Mouse (Mus musculus) gastrocnemius, postnatal 25 days (tissue): ENCODE data around the gene Azin2. TPM values are rescaled to one million over a fixed set of nuclear protein-coding genes. Genes with fewer than 3 reads are reported as not detected.

Experiments used
- DNase-seq: peaks from one replicate; pipeline ENCODE4 v3.0.0; 2022
- total RNA-seq, 2 experiments: library from RNA; stranded (reverse); gene quantifications; 1 replicate in 1 of 2; 2 replicates in 1 of 2; pipeline ENCODE4 v1.2.3; 2021

Azin2 gene
- total RNA-seq, 2 experiments from 2014 or later: 1.8 to 3.1 TPM

- DNase-seq: no peak
Observed at GRCm38 (mm10) chr4:128935595-128935994, 26.6 kb downstream of the Azin2 start.

GRCm38 (mm10) chr4:128932783-128933182 is 29.5 kb downstream of the Azin2 start:
- DNase-seq: no peak

GRCm38 (mm10) chr4:128924841-128925606 is 37.2 kb downstream of the Azin2 start:
- DNase-seq: peak; percentile 62

GRCm38 (mm10) chr4:128923603-128924002 is 38.6 kb downstream of the Azin2 start:
- no peak for DNase-seq

- DNase-seq: no peak
Observed at GRCm38 (mm10) chr4:128919106-128919505, 43.1 kb downstream of the Azin2 start.

- no peak for DNase-seq
Observed at GRCm38 (mm10) chr4:128918187-128918586, 44.1 kb downstream of the Azin2 start.

GRCm38 (mm10) chr4:128917756-128918155 is 44.5 kb downstream of the Azin2 start:
- DNase-seq: no peak

GRCm38 (mm10) chr4:128917119-128917518 is 45.1 kb downstream of the Azin2 start:
- no peak for DNase-seq

- DNase-seq: no peak
Observed at GRCm38 (mm10) chr4:128913794-128914193, 48.4 kb downstream of the Azin2 start.

- no peak for DNase-seq
Observed at GRCm38 (mm10) chr4:128912085-128912484, 50.2 kb downstream of the Azin2 start.

- no peak for DNase-seq
Observed at GRCm38 (mm10) chr4:128910276-128911063, 51.8 kb downstream of the Azin2 start.

GRCm38 (mm10) chr4:128909378-128909831 is 52.8 kb downstream of the Azin2 start:
- no peak for DNase-seq

- no peak for DNase-seq
Observed at GRCm38 (mm10) chr4:128908586-128909377, 53.5 kb downstream of the Azin2 start.

GRCm38 (mm10) chr4:128907238-128907968 is 54.8 kb downstream of the Azin2 start:
- no peak for DNase-seq

GRCm38 (mm10) chr4:128906757-128907156 is 55.5 kb downstream of the Azin2 start:
- no peak for DNase-seq

GRCm38 (mm10) chr4:128905251-128905650 is 57.0 kb downstream of the Azin2 start:
- no peak for DNase-seq

GRCm38 (mm10) chr4:128904035-128904800 is 58.0 kb downstream of the Azin2 start:
- no peak for DNase-seq

- DNase-seq: no peak
Observed at GRCm38 (mm10) chr4:128902390-128902789, 59.9 kb downstream of the Azin2 start.

- DNase-seq: no peak
Observed at GRCm38 (mm10) chr4:128900484-128900883, 61.8 kb downstream of the Azin2 start.

- peak; percentile 41 for DNase-seq
Observed at GRCm38 (mm10) chr4:128899332-128899731, 62.9 kb downstream of the Azin2 start.

- no peak for DNase-seq
Observed at GRCm38 (mm10) chr4:128897911-128898421, 64.3 kb downstream of the Azin2 start.
